Mouse (Mus musculus): ENCODE results near the gene Carm1.

DNA sequence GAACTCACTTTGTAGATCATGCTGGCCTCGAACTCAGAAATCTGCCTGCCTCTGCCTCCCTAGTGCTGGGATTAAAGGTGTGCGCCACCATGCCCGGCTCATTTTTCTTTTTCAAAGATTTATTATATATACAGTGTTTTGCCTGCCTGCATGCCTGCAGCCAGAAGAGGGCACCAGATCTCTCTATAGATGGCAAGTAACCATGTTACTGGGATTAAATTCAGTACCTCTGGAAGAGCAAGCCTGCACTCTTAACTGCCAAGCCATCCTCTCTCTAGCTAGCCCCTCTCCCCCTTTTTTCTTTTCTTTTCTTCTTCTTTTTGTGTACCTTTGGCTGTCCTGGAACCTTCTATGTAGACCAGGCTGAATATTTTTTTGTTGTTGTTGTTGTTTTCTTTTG, 84.0 kb downstream of the Carm1 start:
- TF ChIP-seq MXI1 (IDR thresholded peaks at IDR 0.05; ENCODE audit: low read depth, low read length) (no peak), HCFC1 (IDR thresholded peaks at IDR 0.05; ENCODE audit: low read depth, low read length) (no peak), TCF12 (IDR thresholded peaks at IDR 0.05; ENCODE audit: low read depth, low read length) (no peak), POLR2AphosphoS2 (IDR thresholded peaks at IDR 0.05; ENCODE audit: low read depth, low read length) (no peak), POLR2A (IDR thresholded peaks at IDR 0.05; ENCODE audit: low read depth, low read length) (no peak), MAX (IDR thresholded peaks at IDR 0.05; ENCODE audit: low read length) (no peak), CTCF (conservative IDR thresholded peaks at IDR 0.05 in 1 of 2, IDR thresholded peaks at IDR 0.05 in 1 of 2; ENCODE audit: low read depth in 2 of 2, low read length in 2 of 2) (peak; percentile 30 to 64; a peak in 3 of 4 replicates), ELF1 (IDR thresholded peaks at IDR 0.05; ENCODE audit: low read depth, low read length) (no peak), KAT2A (IDR thresholded peaks at IDR 0.05; ENCODE audit: insufficient replicate concordance, low read length) (no peak), RAD21 (IDR thresholded peaks at IDR 0.05; ENCODE audit: low read depth, low read length) (peak; percentile 33), EP300 (IDR thresholded peaks at IDR 0.05; ENCODE audit: low read length) (no peak), SMC3 (IDR thresholded peaks at IDR 0.05; ENCODE audit: low read depth, low read length) (peak; percentile 44), BHLHE40 (IDR thresholded peaks at IDR 0.05; ENCODE audit: low read depth, low read length) (no peak)
